Mouse (Mus musculus): ENCODE data around the gene Fam129a. TPM values are rescaled to one million over a fixed set of nuclear protein-coding genes. Genes with fewer than 3 reads are reported as not detected.

Gene Fam129a
- polyA plus RNA-seq, 1 experiment from 2014 or later: 0.96 TPM

GRCm38 (mm10) chr1:151716024-151716710 is 145.2 kb downstream of the Fam129a start:
- ATAC-seq (ENCODE audit: low FRiP score, low read depth): peak; percentile 6; the same call in 1 of the 2 replicates
- Histone ChIP-seq H3K27me3 (no peaks in the 10 kb centered on the region), H3K36me3 (no peaks in the 10 kb centered on the region), H3K4me1 (replicated peaks) (no peaks in the 10 kb centered on the region), H3K9ac (no peak overlapping the region), H3K4me3 (no peak overlapping the region), H3K9me3 (no peaks in the 10 kb centered on the region), H3K4me2 (no peak overlapping the region), H3K27ac (replicated peaks) (no peak overlapping the region)
- WGBS: 72% methylated on average over 11 of the region's 11 CpGs

- Histone ChIP-seq H3K36me3 (no peaks in the 10 kb centered on the region), H3K4me3 (no peak overlapping the region), H3K4me2 (no peak overlapping the region), H3K9me3 (no peaks in the 10 kb centered on the region), H3K27me3 (no peaks in the 10 kb centered on the region), H3K27ac (replicated peaks) (no peak overlapping the region), H3K4me1 (replicated peaks) (peaks cover 3% of the 10 kb centered on the region; the same call in 1 of the 2 replicates), H3K9ac (no peak overlapping the region)
- ATAC-seq (ENCODE audit: low FRiP score, low read depth): no peak
- WGBS: 94% methylated on average over 5 of the region's 5 CpGs
Observed at GRCm38 (mm10) chr1:151717624-151718023, 146.6 kb downstream of the Fam129a start.

- no peak overlapping the region for H3K27ac ChIP-seq (replicated peaks)
- H3K4me3 ChIP-seq: no peak overlapping the region
- H3K4me2 ChIP-seq: no peak overlapping the region
- H3K36me3 ChIP-seq: no peaks in the 10 kb centered on the region
- H3K9ac ChIP-seq: no peak overlapping the region
- peaks cover 3% of the 10 kb centered on the region; the same call in 1 of the 2 replicates for H3K4me1 ChIP-seq (replicated peaks)
- H3K27me3 ChIP-seq: no peaks in the 10 kb centered on the region
- ATAC-seq (ENCODE audit: low FRiP score, low read depth): no peak
- no peaks in the 10 kb centered on the region for H3K9me3 ChIP-seq
- 92% methylated on average over 8 of the region's 8 CpGs for WGBS
Observed at GRCm38 (mm10) chr1:151718575-151718974, 147.6 kb downstream of the Fam129a start.

- H3K4me1 ChIP-seq (replicated peaks): peaks cover 3% of the 10 kb centered on the region; the same call in 1 of the 2 replicates
- no peaks in the 10 kb centered on the region for H3K9me3 ChIP-seq
- no peak overlapping the region for H3K4me3 ChIP-seq
- H3K36me3 ChIP-seq: no peaks in the 10 kb centered on the region
- H3K9ac ChIP-seq: no peak overlapping the region
- H3K4me2 ChIP-seq: no peak overlapping the region
- ATAC-seq (ENCODE audit: low FRiP score, low read depth): no peak
- no peak overlapping the region for H3K27ac ChIP-seq (replicated peaks)
- WGBS: 90% methylated on average over 5 of the region's 5 CpGs
- no peaks in the 10 kb centered on the region for H3K27me3 ChIP-seq
Observed at GRCm38 (mm10) chr1:151719911-151720310, 148.9 kb downstream of the Fam129a start.

GRCm38 (mm10) chr1:151720566-151720965 is 149.6 kb downstream of the Fam129a start:
- Histone ChIP-seq H3K4me1 (replicated peaks) (peaks cover 3% of the 10 kb centered on the region; the same call in 1 of the 2 replicates), H3K4me2 (no peak overlapping the region), H3K36me3 (no peaks in the 10 kb centered on the region), H3K9me3 (no peaks in the 10 kb centered on the region), H3K27ac (replicated peaks) (no peak overlapping the region), H3K9ac (no peak overlapping the region), H3K27me3 (no peaks in the 10 kb centered on the region), H3K4me3 (no peak overlapping the region)
- WGBS: 84% methylated on average over 2 of the region's 2 CpGs
- no peak for ATAC-seq (ENCODE audit: low FRiP score, low read depth)

- Histone ChIP-seq H3K9ac (no peak overlapping the region), H3K27me3 (no peaks in the 10 kb centered on the region), H3K27ac (replicated peaks) (no peak overlapping the region), H3K4me2 (no peak overlapping the region), H3K9me3 (no peaks in the 10 kb centered on the region), H3K36me3 (no peaks in the 10 kb centered on the region), H3K4me1 (replicated peaks) (peaks cover 3% of the 10 kb centered on the region; the same call in 1 of the 2 replicates), H3K4me3 (no peak overlapping the region)
- no peak for ATAC-seq (ENCODE audit: low FRiP score, low read depth)
- 65% methylated on average over 10 of the region's 10 CpGs for WGBS
Observed at GRCm38 (mm10) chr1:151721357-151721983, 150.5 kb downstream of the Fam129a start.

GRCm38 (mm10) chr1:151723771-151724170 is 152.8 kb downstream of the Fam129a start:
- Histone ChIP-seq H3K27me3 (no peaks in the 10 kb centered on the region), H3K9me3 (no peaks in the 10 kb centered on the region), H3K4me3 (no peak overlapping the region), H3K36me3 (no peaks in the 10 kb centered on the region), H3K4me2 (no peak overlapping the region), H3K4me1 (replicated peaks) (peaks cover 3% of the 10 kb centered on the region; the same call in 1 of the 2 replicates), H3K27ac (replicated peaks) (no peak overlapping the region), H3K9ac (no peak overlapping the region)
- ATAC-seq (ENCODE audit: low FRiP score, low read depth): no peak
- 87% methylated on average over 4 of the region's 4 CpGs for WGBS

- no peaks in the 10 kb centered on the region for H3K27me3 ChIP-seq
- no peak overlapping the region for H3K4me3 ChIP-seq
- H3K27ac ChIP-seq (replicated peaks): no peak overlapping the region
- WGBS: 84% methylated on average over 2 of the region's 2 CpGs
- no peaks in the 10 kb centered on the region for H3K36me3 ChIP-seq
- H3K9me3 ChIP-seq: no peaks in the 10 kb centered on the region
- ATAC-seq (ENCODE audit: low FRiP score, low read depth): no peak
- H3K9ac ChIP-seq: no peak overlapping the region
- peaks cover 3% of the 10 kb centered on the region; the same call in 1 of the 2 replicates for H3K4me1 ChIP-seq (replicated peaks)
- no peak overlapping the region for H3K4me2 ChIP-seq
Observed at GRCm38 (mm10) chr1:151725590-151725989, 154.6 kb downstream of the Fam129a start.

- no peak for ATAC-seq (ENCODE audit: low FRiP score, low read depth)
Observed at GRCm38 (mm10) chr1:151726358-151726757, 155.4 kb downstream of the Fam129a start.

GRCm38 (mm10) chr1:151728141-151728540 is 157.2 kb downstream of the Fam129a start:
- 93% methylated on average over 4 of the region's 4 CpGs for WGBS

More at GRCm38 (mm10) chr1:151726358-151726757, 155.4 kb downstream of the Fam129a start:
- no peak overlapping the region for H3K27ac ChIP-seq (replicated peaks)
- H3K9me3 ChIP-seq: no peaks in the 10 kb centered on the region
- H3K4me1 ChIP-seq (replicated peaks): peaks cover 3% of the 10 kb centered on the region; the same call in 1 of the 2 replicates
- no peak overlapping the region for H3K4me3 ChIP-seq
- no peaks in the 10 kb centered on the region for H3K27me3 ChIP-seq
- H3K36me3 ChIP-seq: no peaks in the 10 kb centered on the region
- 68% methylated on average over 6 of the region's 6 CpGs for WGBS
- H3K9ac ChIP-seq: no peak overlapping the region
- H3K4me2 ChIP-seq: no peak overlapping the region

GRCm38 (mm10) chr1:151737146-151737545 is 166.2 kb downstream of the Fam129a start:
- 80% methylated on average over 2 of the region's 2 CpGs for WGBS
- Histone ChIP-seq H3K4me3 (no peak overlapping the region), H3K4me2 (no peak overlapping the region), H3K9ac (no peak overlapping the region), H3K27me3 (no peaks in the 10 kb centered on the region), H3K36me3 (no peaks in the 10 kb centered on the region), H3K4me1 (replicated peaks) (no peaks in the 10 kb centered on the region), H3K9me3 (no peaks in the 10 kb centered on the region), H3K27ac (replicated peaks) (no peak overlapping the region)
- ATAC-seq (ENCODE audit: low FRiP score, low read depth): no peak

More at GRCm38 (mm10) chr1:151728141-151728540, 157.2 kb downstream of the Fam129a start:
- H3K4me1 ChIP-seq (replicated peaks): no peaks in the 10 kb centered on the region
- H3K27me3 ChIP-seq: no peaks in the 10 kb centered on the region
- no peaks in the 10 kb centered on the region for H3K9me3 ChIP-seq
- H3K27ac ChIP-seq (replicated peaks): no peak overlapping the region
- H3K4me3 ChIP-seq: no peak overlapping the region
- no peak for ATAC-seq (ENCODE audit: low FRiP score, low read depth)
- H3K36me3 ChIP-seq: no peaks in the 10 kb centered on the region
- H3K4me2 ChIP-seq: no peak overlapping the region
- no peak overlapping the region for H3K9ac ChIP-seq

GRCm38 (mm10) chr1:151741199-151741621 is 170.2 kb downstream of the Fam129a start:
- H3K27ac ChIP-seq (replicated peaks): no peak overlapping the region
- no peak overlapping the region for H3K4me2 ChIP-seq
- H3K4me1 ChIP-seq (replicated peaks): no peaks in the 10 kb centered on the region
- no peaks in the 10 kb centered on the region for H3K27me3 ChIP-seq
- H3K9ac ChIP-seq: no peak overlapping the region
- WGBS: 90% methylated on average over 7 of the region's 7 CpGs
- H3K36me3 ChIP-seq: no peaks in the 10 kb centered on the region
- no peaks in the 10 kb centered on the region for H3K9me3 ChIP-seq
- no peak overlapping the region for H3K4me3 ChIP-seq
- no peak for ATAC-seq (ENCODE audit: low FRiP score, low read depth)
